Mouse (Mus musculus) forebrain, embryonic 10.5 days (tissue): Measurements from ENCODE around the gene Cdrt4. TPM values are rescaled to one million over a fixed set of nuclear protein-coding genes. Genes with fewer than 3 reads are reported as not detected.
A peak's percentile ranks its signal among the peaks of the same experiment; 100 is the strongest.

Source experiments
- DNase-seq: peaks from one replicate; pipeline ENCODE4 v3.0.0-alpha.2; 2017; ENCODE audit warnings: low spot score; ENCODE audit errors: extremely low spot score
- H3K27ac ChIP-seq: fragments of 300-500 bp; sonication (generic); 2 replicates; pipeline ENCODE4 v1.5.1; 2016; ENCODE audit warnings: mild to moderate bottlenecking
- H3K27me3 ChIP-seq: fragments of 300-500 bp; sonication (generic); 2 replicates; pipeline ENCODE4 v1.6.1; 2016; ENCODE audit warnings: mild to moderate bottlenecking; ENCODE audit not compliant: poor library complexity, severe bottlenecking
- H3K36me3 ChIP-seq: fragments of 300-500 bp; sonication (generic); replicated peaks from 2 replicates; pipeline ENCODE4 v1.6.1; 2016; ENCODE audit warnings: mild to moderate bottlenecking, moderate library complexity
- H3K4me1 ChIP-seq: fragments of 300-500 bp; sonication (generic); 2 replicates; pipeline ENCODE4 v1.6.1; 2016
- H3K4me3 ChIP-seq: fragments of 300-500 bp; sonication (generic); 2 replicates; pipeline ENCODE4 v1.5.1; 2016; ENCODE audit warnings: mild to moderate bottlenecking, moderate library complexity
- H3K9me3 ChIP-seq: fragments of 300-500 bp; sonication (generic); 2 replicates; pipeline ENCODE4 v1.6.1; 2016; ENCODE audit warnings: mild to moderate bottlenecking, moderate library complexity
- WGBS: fragments of 180-500 bp; shearing (Covaris S2); methylation state at CpG from one replicate; pipeline ENCODE4 v1.1.7; 2016; 5-methylcytosine and 5-hydroxymethylcytosine counted together
- polyA plus RNA-seq: library from polyadenylated mRNA; unstranded; fragments of >200 nt; fragmentation: Nextera tagmentation; extraction: Ambion mirVana; gene quantifications from 2 replicates; pipeline ENCODE4 v1.2.1, GENCODE M21; 2016

Gene Cdrt4
- polyA plus RNA-seq, 1 experiment from 2014 or later: not detected

DNA sequence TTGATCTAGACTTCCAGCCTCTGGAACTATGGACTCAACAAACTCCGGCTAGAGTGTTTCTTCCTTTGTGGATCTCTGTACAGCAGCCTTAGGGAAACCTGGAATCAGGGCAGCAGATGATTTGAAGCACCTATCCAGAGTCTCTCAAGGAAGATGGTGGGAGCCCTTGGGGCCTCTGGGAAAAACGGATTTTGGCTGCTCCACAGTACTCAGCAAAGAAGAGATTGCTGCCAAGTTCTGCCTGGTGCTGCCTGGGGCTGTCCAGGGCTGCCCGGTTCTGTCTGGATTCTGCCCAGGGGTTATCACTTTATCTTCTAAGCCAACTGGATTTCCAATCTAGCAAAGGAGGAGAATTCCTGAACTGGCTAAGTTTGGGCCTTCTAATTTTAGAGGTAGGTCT lies 58.8 kb downstream of the Cdrt4 start:
- no peaks in the 10 kb centered on the region for H3K9me3 ChIP-seq
- no peak for DNase-seq
- WGBS: 76% methylated on average over 3 of the region's 3 CpGs
- H3K27me3 ChIP-seq: no peaks in the 10 kb centered on the region
- no peak overlapping the region for H3K27ac ChIP-seq
- H3K4me1 ChIP-seq: no peaks in the 10 kb centered on the region
- no peaks in the 10 kb centered on the region for H3K36me3 ChIP-seq
- no peak overlapping the region for H3K4me3 ChIP-seq

DNA sequence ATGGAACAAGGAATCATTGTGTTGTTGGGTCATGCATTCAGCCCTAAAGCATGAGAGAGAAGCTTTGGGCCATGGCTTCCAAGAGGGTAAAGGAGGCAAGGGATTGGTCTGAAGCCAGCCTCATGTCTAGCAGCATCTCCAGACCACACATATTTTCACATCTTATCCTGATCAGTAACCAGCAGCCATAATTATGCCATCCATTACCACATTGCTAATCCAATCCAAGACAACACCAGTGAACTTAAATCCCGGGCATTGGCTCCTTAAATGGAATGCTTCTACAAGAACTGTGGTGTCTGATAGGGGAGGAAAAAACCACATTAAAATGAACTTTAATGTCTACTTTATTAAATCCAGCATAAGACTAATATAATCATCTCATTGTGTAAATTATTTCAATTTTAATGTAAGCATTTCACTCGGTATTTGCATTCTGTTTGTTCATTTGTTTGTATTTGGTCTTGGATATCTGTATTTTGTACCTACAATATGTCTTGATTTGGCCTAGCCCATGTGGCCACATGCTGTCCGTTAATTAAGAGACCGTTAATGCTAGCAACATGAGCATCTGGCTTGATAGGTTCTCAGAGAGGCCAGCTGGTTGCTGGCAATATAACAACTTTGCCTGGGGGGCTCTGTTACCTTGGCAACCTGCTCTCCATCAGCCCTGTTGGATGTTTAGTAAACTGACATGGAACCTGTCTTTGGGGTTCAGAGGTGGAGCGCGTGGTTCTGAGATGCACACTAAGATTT lies 66.5 kb downstream of the Cdrt4 start:
- H3K27ac ChIP-seq: no peak overlapping the region
- no peaks in the 10 kb centered on the region for H3K27me3 ChIP-seq
- no peak for DNase-seq
- peaks cover 28% of the 10 kb centered on the region for H3K4me1 ChIP-seq
- 85% methylated on average over 6 of the region's 6 CpGs for WGBS
- no peak overlapping the region for H3K4me3 ChIP-seq
- H3K9me3 ChIP-seq: no peaks in the 10 kb centered on the region
- H3K36me3 ChIP-seq: no peaks in the 10 kb centered on the region

DNA sequence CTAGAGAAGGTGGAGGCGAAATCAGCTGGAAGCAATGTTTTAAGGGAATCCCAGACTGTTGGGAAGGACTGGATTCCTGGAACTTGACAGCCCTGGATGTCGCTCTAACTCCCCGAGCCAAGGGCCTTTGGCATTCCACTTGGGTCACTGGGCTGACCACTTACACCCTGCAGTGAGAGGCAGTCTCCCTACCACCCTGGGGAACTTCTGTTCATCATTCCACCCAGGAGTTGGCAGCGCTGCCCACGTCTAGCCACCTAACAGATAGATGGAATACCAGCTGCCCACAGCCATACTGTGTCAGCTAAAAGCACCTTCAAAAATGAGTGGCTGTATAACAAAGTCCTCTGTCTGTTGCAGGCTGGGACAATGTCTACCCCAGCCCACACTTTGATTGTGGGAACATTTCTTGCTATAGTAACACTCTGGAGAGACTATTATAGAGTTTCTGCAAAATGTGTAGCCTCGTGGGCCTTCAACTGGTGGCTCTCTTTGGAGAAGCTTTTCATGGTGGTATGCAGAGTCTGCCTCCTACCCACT lies 67.2 kb downstream of the Cdrt4 start:
- no peaks in the 10 kb centered on the region for H3K27me3 ChIP-seq
- H3K4me1 ChIP-seq: peaks cover 28% of the 10 kb centered on the region
- H3K27ac ChIP-seq: no peak overlapping the region
- no peaks in the 10 kb centered on the region for H3K9me3 ChIP-seq
- no peak for DNase-seq
- 90% methylated on average over 6 of the region's 6 CpGs for WGBS
- H3K36me3 ChIP-seq: no peaks in the 10 kb centered on the region
- H3K4me3 ChIP-seq: no peak overlapping the region

DNA sequence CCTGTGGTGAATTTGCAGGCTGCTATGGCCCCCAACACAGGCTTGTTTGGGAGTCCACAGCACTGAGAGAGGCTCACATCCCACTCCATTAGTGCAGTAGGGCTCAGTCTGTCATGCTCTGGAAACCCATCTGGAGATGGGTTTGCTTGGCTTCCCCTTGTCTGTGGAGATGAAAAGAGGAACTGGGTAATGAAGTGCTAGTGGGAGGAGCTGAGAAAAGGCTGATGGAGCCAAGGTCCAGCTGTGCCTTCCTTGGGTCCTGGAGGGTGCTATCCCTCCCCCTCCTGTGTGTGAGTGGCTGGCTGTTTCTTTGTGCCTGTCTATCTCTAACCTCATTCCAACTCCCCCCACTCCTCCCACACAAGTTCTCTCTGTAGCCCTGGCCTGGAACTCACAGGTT lies 69.6 kb downstream of the Cdrt4 start:
- Histone ChIP-seq H3K4me3 (no peak overlapping the region), H3K36me3 (no peaks in the 10 kb centered on the region), H3K4me1 (peaks cover 31% of the 10 kb centered on the region), H3K27me3 (no peaks in the 10 kb centered on the region), H3K9me3 (no peaks in the 10 kb centered on the region), H3K27ac (0 out of 2 replicates have a peak overlapping the region, but pooled peaks have one; percentile 17)
- no peak for DNase-seq

DNA sequence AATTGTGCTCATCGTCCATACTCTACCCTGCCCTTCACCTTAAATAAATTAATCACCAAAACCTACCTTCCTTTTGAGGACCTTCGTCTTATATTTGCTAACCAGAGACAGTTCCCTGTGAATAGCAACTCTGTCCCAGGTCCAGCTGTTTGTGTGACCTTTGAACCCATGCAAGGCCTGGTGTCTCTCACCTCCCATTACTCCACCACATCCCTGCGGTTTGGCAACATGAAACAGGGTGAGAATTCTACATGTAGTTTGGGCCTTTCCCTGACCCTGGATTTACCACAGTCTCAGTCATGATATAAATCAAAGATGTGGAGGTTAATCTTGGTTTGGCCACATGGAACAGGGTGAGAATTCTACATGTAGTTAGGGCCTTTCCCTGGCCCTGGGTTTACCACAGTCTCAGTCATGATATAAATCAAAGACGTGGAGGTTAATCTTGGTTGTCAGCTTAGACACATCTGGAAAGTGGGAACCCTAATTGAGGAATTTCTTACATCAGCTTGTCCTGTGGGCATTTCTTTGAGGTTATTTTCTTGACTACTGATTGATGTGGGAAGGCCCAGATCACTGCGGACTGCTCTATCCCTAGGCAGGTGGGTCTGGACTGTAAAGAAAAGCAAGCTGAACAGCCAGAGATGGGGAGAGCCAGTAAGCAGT lies 70.3 kb downstream of the Cdrt4 start:
- Histone ChIP-seq H3K36me3 (no peaks in the 10 kb centered on the region), H3K27ac (no peak overlapping the region), H3K27me3 (no peaks in the 10 kb centered on the region), H3K4me1 (peaks cover 31% of the 10 kb centered on the region), H3K9me3 (no peaks in the 10 kb centered on the region), H3K4me3 (no peak overlapping the region)
- 69% methylated on average over 5 of the region's 5 CpGs for WGBS
- no peak for DNase-seq

DNA sequence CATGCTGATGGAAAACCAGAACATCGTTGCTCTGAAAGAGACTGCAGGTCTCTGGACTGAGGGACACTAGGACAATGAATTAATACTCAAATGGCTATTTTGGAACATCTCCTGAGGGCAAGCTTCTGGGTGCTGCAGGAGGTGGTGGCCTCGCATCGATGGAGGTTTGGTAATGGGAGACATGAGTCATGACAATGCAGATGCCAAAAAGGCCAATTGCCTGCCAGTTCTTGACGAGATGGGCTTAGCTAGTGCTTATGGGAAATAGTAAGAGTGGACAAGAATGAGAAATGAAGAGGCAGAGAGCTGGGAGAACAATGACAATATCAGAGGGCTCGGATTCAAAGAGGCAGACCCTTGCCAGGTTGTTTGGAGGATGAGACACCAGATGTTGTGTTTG lies 72.5 kb downstream of the Cdrt4 start:
- Histone ChIP-seq H3K27me3 (no peaks in the 10 kb centered on the region), H3K27ac (no peak overlapping the region), H3K4me3 (no peak overlapping the region), H3K36me3 (no peaks in the 10 kb centered on the region), H3K9me3 (no peaks in the 10 kb centered on the region), H3K4me1 (peaks cover 23% of the 10 kb centered on the region)
- WGBS: 82% methylated on average over 5 of the region's 5 CpGs
- no peak for DNase-seq

DNA sequence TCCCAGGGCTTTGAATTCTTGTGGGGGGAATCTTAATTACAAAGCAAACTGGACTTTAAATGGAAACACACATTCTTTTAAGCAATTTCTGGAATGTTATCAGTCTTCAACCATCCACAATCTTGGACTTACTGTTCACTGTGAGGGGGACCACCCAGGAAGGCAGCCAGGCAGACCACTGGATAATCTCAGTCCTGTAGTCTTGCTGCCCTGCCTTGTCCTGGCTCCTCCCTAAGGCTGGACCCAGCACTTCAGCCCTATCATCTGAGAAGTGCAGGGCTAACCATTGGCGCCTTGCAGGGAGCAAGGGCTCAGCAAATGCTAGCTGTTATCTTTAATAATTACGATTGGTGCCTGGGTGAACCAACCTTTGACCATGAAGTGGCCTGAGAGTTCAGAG lies 73.1 kb downstream of the Cdrt4 start:
- Histone ChIP-seq H3K36me3 (no peaks in the 10 kb centered on the region), H3K4me1 (peaks cover 23% of the 10 kb centered on the region), H3K9me3 (no peaks in the 10 kb centered on the region), H3K27ac (no peak overlapping the region), H3K27me3 (no peaks in the 10 kb centered on the region), H3K4me3 (no peak overlapping the region)
- 61% methylated on average over 2 of the region's 2 CpGs for WGBS
- DNase-seq: no peak

DNA sequence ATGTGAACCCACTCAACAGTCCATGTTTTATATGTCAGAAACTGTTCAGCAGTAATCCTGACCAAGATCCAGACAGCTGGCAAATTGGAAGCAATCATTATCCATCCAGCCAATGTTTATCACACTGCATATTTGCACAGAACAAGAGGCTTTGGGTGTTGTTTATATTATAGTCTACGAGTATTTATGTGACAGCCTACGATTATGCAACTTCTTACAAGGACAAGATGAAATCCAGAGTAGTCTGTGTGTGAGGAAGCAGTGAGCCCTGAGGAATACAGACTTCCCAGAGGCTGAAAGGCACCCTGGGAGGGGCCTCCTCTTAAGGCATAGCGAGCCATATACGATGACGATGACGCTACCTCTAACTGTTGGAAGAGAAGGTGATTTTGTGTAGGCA lies 74.5 kb downstream of the Cdrt4 start:
- 90% methylated on average over 6 of the region's 6 CpGs for WGBS
- Histone ChIP-seq H3K4me3 (no peak overlapping the region), H3K36me3 (no peaks in the 10 kb centered on the region), H3K9me3 (no peaks in the 10 kb centered on the region), H3K27me3 (no peaks in the 10 kb centered on the region), H3K27ac (no peak overlapping the region), H3K4me1 (peaks cover 19% of the 10 kb centered on the region)
- DNase-seq: no peak

DNA sequence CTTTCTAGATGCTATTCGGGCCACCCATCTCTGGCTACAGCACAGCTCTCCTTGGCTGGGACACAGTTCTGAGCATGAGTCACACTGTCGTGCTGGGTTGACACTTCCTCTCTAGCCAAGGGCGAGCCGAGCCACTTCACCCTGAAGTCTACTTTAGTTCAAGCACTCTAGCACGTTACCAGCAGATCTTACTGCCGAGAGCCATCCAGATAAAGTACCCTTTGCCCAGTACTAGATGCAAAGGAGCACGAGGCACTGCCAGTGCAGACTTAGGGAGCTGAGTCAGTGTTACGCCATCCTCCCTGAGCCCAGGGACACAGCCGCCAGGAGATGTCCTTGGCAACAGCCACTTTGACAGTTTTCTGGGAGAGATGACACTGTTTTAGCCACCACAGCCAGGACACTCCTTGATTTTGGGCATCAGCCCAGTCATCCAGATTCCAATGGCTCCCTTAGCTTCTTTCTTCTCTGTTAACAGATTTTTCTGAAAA lies 75.7 kb downstream of the Cdrt4 start:
- no peaks in the 10 kb centered on the region for H3K36me3 ChIP-seq
- H3K4me1 ChIP-seq: peaks cover 14% of the 10 kb centered on the region
- DNase-seq: no peak
- H3K27me3 ChIP-seq: no peaks in the 10 kb centered on the region
- no peak overlapping the region for H3K4me3 ChIP-seq
- H3K9me3 ChIP-seq: no peaks in the 10 kb centered on the region
- 88% methylated on average over 9 of the region's 9 CpGs for WGBS
- H3K27ac ChIP-seq: no peak overlapping the region

DNA sequence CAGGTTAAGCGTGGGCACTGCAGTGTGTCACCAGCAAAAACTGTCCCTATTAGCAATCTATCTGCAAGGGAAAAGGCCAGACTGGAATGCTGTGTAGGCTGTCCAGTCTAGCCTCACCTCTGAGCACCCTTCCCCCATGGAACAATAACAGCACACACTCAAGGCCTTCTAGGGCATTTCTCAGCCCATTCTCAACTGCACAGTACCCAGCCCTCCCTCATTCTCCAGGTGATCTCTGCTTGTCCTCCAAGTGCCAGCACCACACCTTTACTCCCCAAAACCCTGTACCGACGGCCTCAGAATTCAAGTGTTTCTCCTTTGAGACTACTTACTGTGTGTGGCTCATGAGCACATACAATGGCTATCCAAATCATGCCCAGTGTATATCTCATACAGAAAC lies 77.1 kb downstream of the Cdrt4 start:
- H3K27me3 ChIP-seq: no peaks in the 10 kb centered on the region
- DNase-seq: no peak
- H3K4me1 ChIP-seq: peaks cover 14% of the 10 kb centered on the region
- no peaks in the 10 kb centered on the region for H3K9me3 ChIP-seq
- WGBS: 97% methylated on average over 3 of the region's 3 CpGs
- H3K27ac ChIP-seq: no peak overlapping the region
- H3K4me3 ChIP-seq: no peak overlapping the region
- no peaks in the 10 kb centered on the region for H3K36me3 ChIP-seq

DNA sequence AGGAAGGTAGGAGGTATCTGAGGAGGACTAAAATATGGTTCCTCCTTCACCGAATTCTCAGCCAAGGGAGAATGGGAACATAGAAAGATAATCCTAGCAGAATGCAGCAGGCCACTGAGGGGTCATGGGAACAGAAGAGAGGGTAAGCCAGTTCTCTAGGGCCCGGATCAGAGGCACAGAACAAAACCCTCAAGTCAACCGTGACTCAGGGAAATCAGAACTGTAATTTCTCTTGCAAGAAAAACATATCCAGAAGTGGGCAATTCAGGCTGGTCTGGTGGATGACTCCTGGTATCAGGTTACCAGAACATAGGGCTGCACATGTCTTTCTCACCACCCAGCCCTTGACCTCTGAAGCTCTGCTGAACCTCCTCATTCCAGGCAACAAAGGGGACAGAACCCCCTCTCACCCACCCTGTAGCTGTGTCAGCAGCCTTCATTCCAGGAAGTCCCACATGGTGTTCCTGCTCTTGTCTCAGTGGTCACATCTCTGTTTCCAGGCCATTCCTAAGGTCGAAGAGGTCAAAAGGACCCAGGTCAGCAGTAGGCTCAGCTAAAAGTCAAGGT lies 78.2 kb downstream of the Cdrt4 start:
- H3K4me3 ChIP-seq: no peak overlapping the region
- no peaks in the 10 kb centered on the region for H3K36me3 ChIP-seq
- WGBS: 70% methylated on average over 4 of the region's 4 CpGs
- DNase-seq: no peak
- no peak overlapping the region for H3K27ac ChIP-seq
- peaks cover 12% of the 10 kb centered on the region for H3K4me1 ChIP-seq
- H3K9me3 ChIP-seq: no peaks in the 10 kb centered on the region
- H3K27me3 ChIP-seq: no peaks in the 10 kb centered on the region

DNA sequence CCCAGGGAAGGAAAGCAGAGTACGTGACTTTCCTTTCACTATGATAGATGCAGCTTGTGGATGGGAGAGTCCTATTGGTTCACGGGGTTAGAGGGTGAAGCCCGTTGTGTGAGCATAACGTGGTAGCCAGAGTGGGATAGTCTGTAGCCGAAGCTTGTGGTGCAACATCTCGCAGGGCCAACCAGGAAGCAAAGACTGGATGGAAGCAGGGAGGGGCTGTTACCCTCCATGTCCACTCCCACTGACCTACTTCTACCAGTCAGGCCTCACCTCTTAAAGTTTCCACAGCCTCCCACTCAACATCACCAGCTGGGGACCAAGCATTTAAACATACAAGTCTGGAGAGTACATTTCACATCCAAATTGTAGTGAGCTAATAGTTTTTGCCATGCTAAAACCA lies 78.7 kb downstream of the Cdrt4 start:
- 92% methylated on average over 6 of the region's 6 CpGs for WGBS
- Histone ChIP-seq H3K9me3 (no peaks in the 10 kb centered on the region), H3K27ac (no peak overlapping the region), H3K4me1 (peaks cover 11% of the 10 kb centered on the region), H3K36me3 (no peaks in the 10 kb centered on the region), H3K27me3 (no peaks in the 10 kb centered on the region), H3K4me3 (no peak overlapping the region)
- no peak for DNase-seq
